Mouse (Mus musculus): ENCODE data around the gene Jazf1. TPM values are rescaled to one million over a fixed set of nuclear protein-coding genes. Genes with fewer than 3 reads are reported as not detected.

Jazf1 gene
- polyA plus RNA-seq, 1 experiment from 2014 or later: 3.4 TPM

- 75% methylated on average over 8 of the region's 8 CpGs for WGBS
- Histone ChIP-seq H3K4me3 (no peak overlapping the region), H3K27me3 (ENCODE audit: low read depth, poor library complexity, severe bottlenecking) (no peaks in the 10 kb centered on the region; the same call in 1 of the 2 replicates), H3K27ac (replicated peaks) (no peak overlapping the region), H3K9me3 (replicated peaks) (no peaks in the 10 kb centered on the region), H3K36me3 (no peaks in the 10 kb centered on the region), H3K4me1 (peaks cover 43% of the 10 kb centered on the region)
- no peak for DNase-seq (ENCODE audit: low spot score)
These were observed 249.1 kb downstream of the Jazf1 start for GRCm38 (mm10) chr6:52819353-52819752.

DNA sequence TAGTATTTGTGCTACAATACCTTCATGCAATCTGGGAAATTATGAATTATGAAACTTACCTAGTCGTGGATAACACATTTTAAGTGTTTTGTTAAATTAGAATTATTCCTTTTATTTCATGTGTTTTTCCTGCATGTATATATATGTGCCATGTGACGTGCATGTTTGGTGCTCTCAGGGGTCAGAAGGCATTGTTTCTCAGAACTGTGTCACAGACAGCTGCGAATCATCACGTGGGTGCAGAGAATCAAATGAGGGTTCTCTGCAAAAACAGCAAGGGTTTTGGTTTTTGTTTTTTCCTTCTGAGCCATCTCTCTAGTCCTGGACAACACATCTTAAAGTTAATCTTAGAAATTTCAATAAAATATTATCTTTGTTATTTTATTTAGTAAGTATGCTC is 250.4 kb downstream of the Jazf1 start:
- no peak overlapping the region for H3K27ac ChIP-seq (replicated peaks)
- no peaks in the 10 kb centered on the region; the same call in 1 of the 2 replicates for H3K27me3 ChIP-seq (ENCODE audit: low read depth, poor library complexity, severe bottlenecking)
- no peak overlapping the region for H3K4me3 ChIP-seq
- no peak for DNase-seq (ENCODE audit: low spot score)
- peaks cover 31% of the 10 kb centered on the region for H3K4me1 ChIP-seq
- WGBS: 91% methylated on average over 4 of the region's 4 CpGs
- no peaks in the 10 kb centered on the region for H3K9me3 ChIP-seq (replicated peaks)
- H3K36me3 ChIP-seq: no peaks in the 10 kb centered on the region

DNA sequence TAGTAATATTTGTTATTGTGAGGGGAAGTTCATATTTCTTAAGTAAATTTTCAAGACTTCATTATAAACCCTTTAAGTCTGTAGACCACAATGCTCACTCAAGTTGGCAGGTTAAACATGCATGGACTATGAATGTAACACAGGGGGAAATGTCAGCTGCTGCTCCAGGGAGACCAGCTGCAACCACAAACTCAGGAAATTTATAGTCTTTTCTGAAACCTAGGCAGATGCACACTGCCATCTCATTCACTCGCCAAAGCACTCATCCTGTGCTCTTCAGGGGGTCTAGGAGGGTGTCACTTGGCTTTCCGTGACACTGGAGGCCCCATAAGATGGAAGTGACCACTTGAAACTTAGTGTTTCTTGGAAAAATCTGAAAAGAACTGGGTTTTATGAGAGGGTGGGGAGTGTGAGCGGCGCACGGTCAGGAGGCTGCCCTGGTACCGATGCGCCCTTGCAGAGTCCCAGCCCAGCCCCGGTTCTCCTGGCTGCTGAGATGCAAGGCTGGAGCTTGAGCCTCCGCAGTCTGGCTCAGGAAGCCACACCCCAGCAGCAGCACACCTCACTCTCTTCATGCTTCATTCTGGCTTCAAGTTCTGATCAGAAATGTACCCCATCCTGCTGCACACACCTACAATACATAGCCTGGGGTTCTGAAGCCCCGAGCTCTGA is 251.1 kb downstream of the Jazf1 start:
- H3K9me3 ChIP-seq (replicated peaks): no peaks in the 10 kb centered on the region
- no peak for DNase-seq (ENCODE audit: low spot score)
- peaks cover 24% of the 10 kb centered on the region for H3K4me1 ChIP-seq
- no peaks in the 10 kb centered on the region for H3K36me3 ChIP-seq
- no peak overlapping the region for H3K4me3 ChIP-seq
- no peak overlapping the region; the same call in 1 of the 2 replicates for H3K27ac ChIP-seq (replicated peaks)
- 85% methylated on average over 10 of the region's 10 CpGs for WGBS
- H3K27me3 ChIP-seq (ENCODE audit: low read depth, poor library complexity, severe bottlenecking): no peaks in the 10 kb centered on the region; the same call in 1 of the 2 replicates

DNA sequence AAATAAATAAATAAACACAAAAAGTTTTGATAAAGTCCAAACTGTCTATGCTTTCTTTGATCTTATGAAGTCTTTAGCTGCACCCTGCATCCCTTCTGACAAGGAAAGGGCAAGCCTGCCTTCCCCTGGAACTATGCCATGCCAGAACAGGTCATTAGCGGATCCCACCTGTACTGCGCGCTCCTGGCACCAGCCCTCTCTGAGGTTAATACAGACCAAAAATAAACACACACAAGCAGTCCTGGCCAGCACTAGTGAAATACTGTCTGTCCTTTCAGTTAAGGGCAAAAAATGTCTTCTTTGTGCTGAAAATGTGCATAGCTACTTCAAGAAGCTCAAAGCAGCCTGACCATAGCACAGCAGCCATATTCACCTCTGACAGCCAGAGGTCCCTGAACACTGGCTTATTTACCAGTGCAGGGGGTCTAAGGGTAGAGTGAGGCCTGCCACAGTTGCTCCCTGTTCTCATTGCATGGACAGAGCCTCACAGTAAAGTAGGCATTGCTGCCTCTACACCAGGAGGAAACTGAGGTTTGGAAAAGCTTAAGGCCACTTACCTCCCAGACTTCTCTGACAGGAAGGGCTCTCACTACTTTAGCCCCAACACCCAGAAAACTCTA is 263.1 kb downstream of the Jazf1 start:
- no peak for DNase-seq (ENCODE audit: low spot score)
- Histone ChIP-seq H3K27ac (replicated peaks) (no peak overlapping the region), H3K9me3 (replicated peaks) (no peaks in the 10 kb centered on the region), H3K4me3 (no peak overlapping the region), H3K27me3 (ENCODE audit: low read depth, poor library complexity, severe bottlenecking) (no peaks in the 10 kb centered on the region), H3K36me3 (no peaks in the 10 kb centered on the region), H3K4me1 (peaks cover 9% of the 10 kb centered on the region)
- WGBS: 96% methylated on average over 3 of the region's 3 CpGs

DNA sequence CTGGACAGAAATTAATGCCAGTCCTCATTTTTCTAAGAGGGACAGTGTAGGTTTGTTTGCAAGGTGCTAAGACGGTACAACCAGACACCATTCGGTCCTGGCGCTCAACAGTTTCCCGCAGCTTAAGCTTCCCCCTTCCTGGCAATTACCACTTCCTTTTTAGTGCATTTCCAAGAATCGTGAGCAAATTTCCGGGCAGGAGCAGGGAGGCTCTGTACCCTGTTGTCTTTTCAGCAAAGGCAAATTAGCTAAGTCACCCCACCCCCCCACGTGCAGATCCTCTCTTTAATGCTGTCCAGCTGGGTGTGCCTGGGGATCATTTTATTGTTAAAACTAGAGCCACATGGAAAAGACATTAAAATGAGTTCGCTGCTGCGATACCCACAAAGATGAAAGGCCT is 266.2 kb downstream of the Jazf1 start:
- DNase-seq (ENCODE audit: low spot score): no peak

DNA sequence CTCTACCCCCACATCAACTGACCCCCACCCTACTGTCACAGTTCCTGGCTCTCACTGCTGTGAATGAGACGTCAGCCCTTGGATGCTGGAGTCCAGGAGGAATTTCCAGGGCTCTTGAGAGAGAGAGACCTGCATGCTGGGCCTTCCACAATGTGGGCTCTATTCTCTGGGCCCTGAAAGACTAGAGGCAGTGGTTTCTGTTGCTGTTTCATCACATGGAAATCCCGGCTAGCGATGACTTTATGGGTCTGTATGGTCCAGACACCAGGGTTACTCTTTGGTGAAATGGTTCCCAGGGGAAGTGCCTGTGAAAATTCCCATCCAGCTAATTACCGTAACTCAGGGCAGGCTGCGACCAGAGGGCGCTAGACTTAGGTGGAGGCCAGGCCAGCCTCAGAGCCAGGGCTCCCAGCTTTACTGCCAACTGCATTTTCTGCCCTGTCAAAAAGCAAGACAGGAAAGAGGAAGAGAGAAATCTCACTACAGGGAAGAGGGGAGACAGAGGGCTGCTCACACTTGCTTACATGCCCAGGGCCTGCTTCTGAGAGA is 271.1 kb downstream of the Jazf1 start:
- 57% methylated on average over 6 of the region's 6 CpGs for WGBS

More for the DNA sequence above, 266.2 kb downstream of the Jazf1 start:
- H3K4me1 ChIP-seq: peaks cover 9% of the 10 kb centered on the region
- H3K27ac ChIP-seq (replicated peaks): no peak overlapping the region
- no peak overlapping the region for H3K4me3 ChIP-seq
- WGBS: 66% methylated on average over 9 of the region's 9 CpGs
- H3K27me3 ChIP-seq (ENCODE audit: low read depth, poor library complexity, severe bottlenecking): no peaks in the 10 kb centered on the region
- H3K9me3 ChIP-seq (replicated peaks): no peaks in the 10 kb centered on the region
- H3K36me3 ChIP-seq: no peaks in the 10 kb centered on the region

GRCm38 (mm10) chr6:52796691-52797090 is 271.7 kb downstream of the Jazf1 start:
- Histone ChIP-seq H3K27ac (replicated peaks) (0 out of 2 replicates have a peak overlapping the region, but pooled peaks have one; percentile 63), H3K4me1 (peaks cover 13% of the 10 kb centered on the region), H3K36me3 (no peaks in the 10 kb centered on the region), H3K27me3 (ENCODE audit: low read depth, poor library complexity, severe bottlenecking) (no peaks in the 10 kb centered on the region), H3K4me3 (no peak overlapping the region), H3K9me3 (replicated peaks) (no peaks in the 10 kb centered on the region)
- 77% methylated on average over 1 of the region's 1 CpGs for WGBS
- DNase-seq (ENCODE audit: low spot score): no peak

More for the DNA sequence above, 271.1 kb downstream of the Jazf1 start:
- DNase-seq (ENCODE audit: low spot score): no peak
- Histone ChIP-seq H3K9me3 (replicated peaks) (no peaks in the 10 kb centered on the region), H3K4me3 (no peak overlapping the region), H3K27ac (replicated peaks) (0 out of 2 replicates have a peak overlapping the region, but pooled peaks have one; percentile 38), H3K27me3 (ENCODE audit: low read depth, poor library complexity, severe bottlenecking) (no peaks in the 10 kb centered on the region), H3K36me3 (no peaks in the 10 kb centered on the region), H3K4me1 (peaks cover 18% of the 10 kb centered on the region)

- DNase-seq (ENCODE audit: low spot score): no peak
- WGBS: 66% methylated on average over 9 of the region's 9 CpGs
- H3K36me3 ChIP-seq: no peaks in the 10 kb centered on the region
- H3K27ac ChIP-seq (replicated peaks): peak overlapping the region; percentile 63
- no peaks in the 10 kb centered on the region for H3K27me3 ChIP-seq (ENCODE audit: low read depth, poor library complexity, severe bottlenecking)
- H3K4me3 ChIP-seq: no peak overlapping the region
- H3K9me3 ChIP-seq (replicated peaks): no peaks in the 10 kb centered on the region
- peaks cover 13% of the 10 kb centered on the region for H3K4me1 ChIP-seq
These were observed 272.3 kb downstream of the Jazf1 start for GRCm38 (mm10) chr6:52796035-52796598.

- Histone ChIP-seq H3K36me3 (no peaks in the 10 kb centered on the region), H3K4me1 (peaks cover 13% of the 10 kb centered on the region; the same call in 1 of the 2 replicates), H3K27ac (replicated peaks) (no peak overlapping the region; the same call in 1 of the 2 replicates), H3K4me3 (no peak overlapping the region), H3K9me3 (replicated peaks) (no peaks in the 10 kb centered on the region), H3K27me3 (ENCODE audit: low read depth, poor library complexity, severe bottlenecking) (no peaks in the 10 kb centered on the region)
- no peak for DNase-seq (ENCODE audit: low spot score)
- WGBS: 83% methylated on average over 16 of the region's 16 CpGs
These were observed 273.2 kb downstream of the Jazf1 start for GRCm38 (mm10) chr6:52795029-52795841.

DNA sequence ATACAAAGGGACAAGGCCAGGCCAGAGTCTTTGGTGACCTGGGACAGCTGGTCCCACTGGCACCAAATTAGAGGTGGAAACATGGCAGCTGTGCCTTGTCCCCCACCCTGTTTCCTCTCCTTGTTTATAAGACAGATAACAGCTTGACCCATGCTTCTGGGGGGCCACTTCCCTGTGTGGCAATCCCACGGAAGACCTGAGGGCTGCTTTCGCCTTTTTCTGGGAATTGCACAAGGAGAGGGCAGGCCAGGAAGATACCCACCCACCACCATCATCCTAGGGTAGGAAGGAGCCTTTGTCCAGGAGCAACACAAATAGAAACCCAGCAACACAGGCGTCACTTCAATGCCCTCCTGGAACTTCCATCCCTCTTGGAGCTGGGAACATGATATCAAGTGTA is 276.0 kb downstream of the Jazf1 start:
- no peaks in the 10 kb centered on the region for H3K9me3 ChIP-seq (replicated peaks)
- H3K27ac ChIP-seq (replicated peaks): no peak overlapping the region
- H3K4me3 ChIP-seq: no peak overlapping the region
- DNase-seq (ENCODE audit: low spot score): no peak
- no peaks in the 10 kb centered on the region for H3K36me3 ChIP-seq
- H3K4me1 ChIP-seq: peaks cover 13% of the 10 kb centered on the region; the same call in 1 of the 2 replicates
- WGBS: 83% methylated on average over 3 of the region's 3 CpGs
- H3K27me3 ChIP-seq (ENCODE audit: low read depth, poor library complexity, severe bottlenecking): no peaks in the 10 kb centered on the region

DNA sequence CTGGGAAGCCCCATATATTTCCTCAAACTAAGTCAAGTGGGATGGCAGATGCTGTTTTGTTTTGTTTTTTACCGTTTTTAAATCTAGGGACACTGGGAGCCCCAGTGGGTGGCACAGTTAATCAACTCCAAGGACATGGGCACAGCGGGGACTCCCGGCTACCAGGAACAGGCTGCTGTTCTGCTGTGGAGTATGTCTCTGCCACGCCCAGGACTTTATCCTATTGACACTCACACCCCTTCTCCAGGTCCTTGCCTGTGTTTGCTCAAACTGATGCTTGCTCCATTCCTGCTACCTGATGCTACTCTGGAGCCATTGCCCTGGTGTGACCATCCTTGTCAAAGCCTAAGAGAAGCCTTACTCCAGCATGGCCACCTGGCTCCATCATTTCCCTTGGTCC is 277.6 kb downstream of the Jazf1 start:
- Histone ChIP-seq H3K4me3 (no peak overlapping the region), H3K36me3 (no peaks in the 10 kb centered on the region), H3K9me3 (replicated peaks) (no peaks in the 10 kb centered on the region), H3K27ac (replicated peaks) (no peak overlapping the region), H3K4me1 (peaks cover 2% of the 10 kb centered on the region; the same call in 1 of the 2 replicates), H3K27me3 (ENCODE audit: low read depth, poor library complexity, severe bottlenecking) (no peaks in the 10 kb centered on the region)
- DNase-seq (ENCODE audit: low spot score): no peak
- 76% methylated on average over 4 of the region's 4 CpGs for WGBS

DNA sequence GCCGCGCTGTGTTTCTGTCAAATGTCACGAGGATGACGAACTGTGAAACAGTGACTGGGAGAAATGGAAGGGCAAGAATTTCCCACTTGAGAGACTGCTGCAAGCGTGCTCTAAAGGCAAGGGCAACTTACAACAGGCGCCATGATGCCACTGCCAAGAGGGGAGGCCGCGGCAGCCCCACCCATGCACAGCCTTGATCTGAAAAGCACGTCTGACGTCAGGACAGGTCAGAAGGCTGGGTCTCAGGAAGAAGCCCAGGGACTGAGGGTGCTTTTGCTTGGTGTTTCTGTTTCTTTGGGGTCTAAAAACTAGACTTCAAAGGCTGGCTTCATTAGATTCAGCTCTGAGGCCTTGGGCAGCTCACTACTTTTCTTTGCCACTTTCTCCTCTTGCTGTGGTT is 278.1 kb downstream of the Jazf1 start:
- no peak overlapping the region for H3K4me3 ChIP-seq
- no peaks in the 10 kb centered on the region for H3K27me3 ChIP-seq (ENCODE audit: low read depth, poor library complexity, severe bottlenecking)
- H3K4me1 ChIP-seq: no peaks in the 10 kb centered on the region
- 91% methylated on average over 10 of the region's 10 CpGs for WGBS
- no peaks in the 10 kb centered on the region for H3K9me3 ChIP-seq (replicated peaks)
- no peak for DNase-seq (ENCODE audit: low spot score)
- H3K27ac ChIP-seq (replicated peaks): no peak overlapping the region
- no peaks in the 10 kb centered on the region for H3K36me3 ChIP-seq

All from midbrain, embryonic 10.5 days (tissue).